Mouse (Mus musculus): ENCODE data around the gene Ankrd23. TPM values are rescaled to one million over a fixed set of nuclear protein-coding genes. Genes with fewer than 3 reads are reported as not detected.

Ankrd23 gene
- total and polyA plus RNA-seq, 3 experiments, result 2.8 to 6.1 (median 3.7) TPM

GRCm38 (mm10) chr1:36519626-36520025, 17.1 kb downstream of the Ankrd23 start:
- DNase-seq (ENCODE audit: extremely low read depth), result no peak
- peaks cover 52 to 93% of the 10 kb centered on the region in 2 experiments for H3K36me3 ChIP-seq (replicated peaks in 1 of 2; ENCODE audit: control insufficient read depth in 1 of 2, insufficient read depth in 1 of 2, low read length in 1 of 2)
- peaks cover 0 to 4% of the 10 kb centered on the region in 2 experiments; a peak in 1 of 4 replicates for H3K4me1 ChIP-seq (ENCODE audit: control insufficient read depth in 1 of 2, insufficient read depth in 2 of 2)
- in situ Hi-C loops (cut with MboI; ENCODE audit: low pct_ligation_motif_present, low pct_unique_long_range_greater_than_20kb, low sequenced_read_pairs) (no loop called here), dilution Hi-C loops (cut with MboI; ENCODE audit: extremely low pct_ligation_motif_present, extremely low pct_unique_long_range_greater_than_20kb, low sequenced_read_pairs) (no loop called here)
- no peak overlapping the region for H3K9ac ChIP-seq (ENCODE audit: insufficient read depth, low read depth)
- no peaks in the 10 kb centered on the region for H3K27me3 ChIP-seq (replicated peaks)
- no peak for TF ChIP-seq ZNF384 (IDR thresholded peaks at IDR 0.05; ENCODE audit: low read depth, low read length)
- TF ChIP-seq CHD1 (IDR thresholded peaks at IDR 0.05; ENCODE audit: low read depth, low read length), result no peak
- no peak for TF ChIP-seq SIN3A (IDR thresholded peaks at IDR 0.05; ENCODE audit: low read length)
- no peak for TF ChIP-seq PAX5 (IDR thresholded peaks at IDR 0.05; ENCODE audit: low read length)
- no peak for TF ChIP-seq MYC (IDR thresholded peaks at IDR 0.05; ENCODE audit: low read depth, low read length)
- no peak for TF ChIP-seq IRF4 (IDR thresholded peaks at IDR 0.05; ENCODE audit: low read depth, low read length)
- TF ChIP-seq CHD2 (IDR thresholded peaks at IDR 0.05; ENCODE audit: low read length), result no peak
- no peak for TF ChIP-seq ZKSCAN1 (IDR thresholded peaks at IDR 0.05; ENCODE audit: borderline replicate concordance, low read depth, low read length)
- no peak for TF ChIP-seq RAD21 (IDR thresholded peaks at IDR 0.05; ENCODE audit: low read depth, low read length)
- no peak for TF ChIP-seq MAFK (IDR thresholded peaks at IDR 0.05; ENCODE audit: insufficient replicate concordance, low read length)
- no peak for TF ChIP-seq ZMIZ1 (IDR thresholded peaks at IDR 0.05; ENCODE audit: low read depth, low read length)
- TF ChIP-seq CTCF (conservative IDR thresholded peaks at IDR 0.05 in 1 of 2, IDR thresholded peaks at IDR 0.05 in 1 of 2; ENCODE audit: low read depth in 2 of 2, low read length in 2 of 2), result no peak
- TF ChIP-seq POLR2AphosphoS2 (IDR thresholded peaks at IDR 0.05; ENCODE audit: low read depth, low read length), result no peak
- TF ChIP-seq TBP (conservative IDR thresholded peaks at IDR 0.05; ENCODE audit: low read depth, low read length), result no peak
- no peak for TF ChIP-seq E2F4 (IDR thresholded peaks at IDR 0.05; ENCODE audit: insufficient replicate concordance, low read depth, low read length)
- TF ChIP-seq ETS1 (conservative IDR thresholded peaks at IDR 0.05; ENCODE audit: low read depth, low read length), result no peak
- no peak for TF ChIP-seq UBTF (IDR thresholded peaks at IDR 0.05; ENCODE audit: low read depth, low read length)
- TF ChIP-seq EP300 (IDR thresholded peaks at IDR 0.05; ENCODE audit: low read length), result no peak
- no peak for TF ChIP-seq MAX (IDR thresholded peaks at IDR 0.05; ENCODE audit: low read length)
- no peak for TF ChIP-seq POLR2A (IDR thresholded peaks at IDR 0.05; ENCODE audit: low read depth, low read length)
- no peaks in the 10 kb centered on the region for H3K79me2 ChIP-seq (replicated peaks; ENCODE audit: control insufficient read depth, extremely low read depth, insufficient read depth, poor library complexity, severe bottlenecking)
- no peak overlapping the region for H3K4me3 ChIP-seq (replicated peaks in 1 of 3; ENCODE audit: low read depth in 2 of 3, low read length in 2 of 3, poor library complexity in 1 of 3)
- H3K27ac ChIP-seq (ENCODE audit: insufficient read depth, low read depth), result no peak overlapping the region
- H3K4me2 ChIP-seq (ENCODE audit: insufficient read depth, low read depth, poor library complexity, severe bottlenecking), result no peak overlapping the region
- H3K9me3 ChIP-seq (replicated peaks; ENCODE audit: low read length), result no peaks in the 10 kb centered on the region

- Histone ChIP-seq H3K36me3 (replicated peaks in 1 of 2; ENCODE audit: control insufficient read depth in 1 of 2, insufficient read depth in 1 of 2, low read length in 1 of 2) (peaks cover 43 to 82% of the 10 kb centered on the region in 2 experiments), H3K4me2 (ENCODE audit: insufficient read depth, low read depth, poor library complexity, severe bottlenecking) (no peak overlapping the region), H3K27ac (ENCODE audit: insufficient read depth, low read depth) (no peak overlapping the region), H3K4me3 (replicated peaks in 1 of 3; ENCODE audit: low read depth in 2 of 3, low read length in 2 of 3, poor library complexity in 1 of 3) (no peak overlapping the region), H3K9ac (ENCODE audit: insufficient read depth, low read depth) (no peak overlapping the region), H3K9me3 (replicated peaks; ENCODE audit: low read length) (no peaks in the 10 kb centered on the region), H3K4me1 (ENCODE audit: control insufficient read depth in 1 of 2, insufficient read depth in 2 of 2) (peaks cover 0 to 15% of the 10 kb centered on the region in 2 experiments; a peak in 2 of 4 replicates), H3K79me2 (replicated peaks; ENCODE audit: control insufficient read depth, extremely low read depth, insufficient read depth, poor library complexity, severe bottlenecking) (no peaks in the 10 kb centered on the region), H3K27me3 (replicated peaks) (no peaks in the 10 kb centered on the region)
- DNase-seq (ENCODE audit: extremely low read depth), result no peak
- dilution Hi-C loops (cut with MboI; ENCODE audit: extremely low pct_ligation_motif_present, extremely low pct_unique_long_range_greater_than_20kb, low sequenced_read_pairs), result no loop called here
- TF ChIP-seq MXI1 (IDR thresholded peaks at IDR 0.05; ENCODE audit: low read depth, low read length) (no peak), NELFE (IDR thresholded peaks at IDR 0.05; ENCODE audit: low read depth, low read length) (no peak), MYC (IDR thresholded peaks at IDR 0.05; ENCODE audit: low read depth, low read length) (no peak), HCFC1 (IDR thresholded peaks at IDR 0.05; ENCODE audit: low read depth, low read length) (no peak), ZKSCAN1 (IDR thresholded peaks at IDR 0.05; ENCODE audit: borderline replicate concordance, low read depth, low read length) (no peak), USF1 (IDR thresholded peaks at IDR 0.05; ENCODE audit: low read depth, low read length) (no peak), SIN3A (IDR thresholded peaks at IDR 0.05; ENCODE audit: low read length) (no peak), MAZ (IDR thresholded peaks at IDR 0.05; ENCODE audit: low read depth, low read length) (no peak), RCOR1 (conservative IDR thresholded peaks at IDR 0.05; ENCODE audit: low read depth, low read length) (no peak), ZMIZ1 (IDR thresholded peaks at IDR 0.05; ENCODE audit: low read depth, low read length) (no peak), PAX5 (IDR thresholded peaks at IDR 0.05; ENCODE audit: low read length) (no peak), POLR2A (IDR thresholded peaks at IDR 0.05; ENCODE audit: low read depth, low read length) (no peak), JUND (conservative IDR thresholded peaks at IDR 0.05; ENCODE audit: low read depth, low read length) (no peak)
- in situ Hi-C loops (cut with MboI; ENCODE audit: low pct_ligation_motif_present, low pct_unique_long_range_greater_than_20kb, low sequenced_read_pairs), result no loop called here
Measured at GRCm38 (mm10) chr1:36518259-36518658, 18.4 kb downstream of the Ankrd23 start.

All from CH12.LX (cell line).